Mouse (Mus musculus) megakaryocyte, embryonic 14.5 days (primary cell): Measurements from ENCODE around the gene Patl2. TPM values are rescaled to one million over a fixed set of nuclear protein-coding genes. Genes with fewer than 3 reads are reported as not detected.

Experiments used
- H3K27me3 ChIP-seq: replicated peaks from 2 replicates; pipeline ENCODE3; 2012; ENCODE audit warnings: inconsistent platforms
- H3K36me3 ChIP-seq: replicated peaks from 2 replicates; pipeline ENCODE3; 2012; ENCODE audit warnings: low read length, inconsistent platforms, mixed read lengths
- H3K4me1 ChIP-seq: 2 replicates; pipeline ENCODE4 v1.6.1; 2012; ENCODE audit warnings: inconsistent platforms
- H3K4me3 ChIP-seq: replicated peaks from 2 replicates; pipeline ENCODE3; 2012; ENCODE audit warnings: moderate library complexity, mild to moderate bottlenecking, inconsistent platforms
- H3K9me3 ChIP-seq: 2 replicates; pipeline ENCODE4 v1.6.1; 2012; ENCODE audit warnings: inconsistent platforms
- FLI1 ChIP-seq: IDR thresholded peaks from 2 replicates; pipeline ENCODE4 v1.6.1; 2012; ENCODE audit warnings: low read length, inconsistent platforms, mixed read lengths
- GATA1 ChIP-seq: IDR thresholded peaks from 3 replicates; pipeline ENCODE4 v1.6.1; 2012; ENCODE audit warnings: mixed read lengths, low read length, inconsistent platforms, borderline replicate concordance
- polyA plus RNA-seq: library from polyadenylated mRNA; stranded (reverse); fragments of >175 nt; gene quantifications from 2 replicates; pipeline ENCODE4 v1.2.3, GENCODE M21; 2012; ENCODE audit warnings: low replicate concordance; ENCODE audit not compliant: insufficient read depth

Patl2 gene
- polyA plus RNA-seq, result not detected in 2 replicates

GRCm38 (mm10) chr2:122186106-122186505, at the start of gene Patl2, which contains the start of gene Terb2:
Gene Patl2, minus strand, starts transcription at chr2:122186189.
Gene Terb2, plus strand, starts transcription at chr2:122186272.
- H3K4me1 ChIP-seq, result peaks cover 19% of the 10 kb centered on the region
- no peak for TF ChIP-seq FLI1
- no peak for TF ChIP-seq GATA1
- H3K27me3 ChIP-seq, result no peaks in the 10 kb centered on the region
- H3K36me3 ChIP-seq, result no peaks in the 10 kb centered on the region
- no peak within 1 kb of the TSS for H3K4me3 ChIP-seq
- H3K9me3 ChIP-seq, result no peaks in the 10 kb centered on the region

GRCm38 (mm10) chr2:122235425-122235824, 49.4 kb upstream of the Patl2 start:
- H3K9me3 ChIP-seq, result no peaks in the 10 kb centered on the region
- H3K27me3 ChIP-seq, result no peaks in the 10 kb centered on the region
- TF ChIP-seq GATA1 (no peak), FLI1 (no peak)
- peak overlapping the region; percentile 93 for H3K4me3 ChIP-seq
- H3K4me1 ChIP-seq, result peaks cover 66% of the 10 kb centered on the region
- peaks cover 25% of the 10 kb centered on the region for H3K36me3 ChIP-seq

GRCm38 (mm10) chr2:122234611-122235288, 48.8 kb upstream of the Patl2 start, which contains the start of gene Sord:
Gene Sord, plus strand, starts transcription at chr2:122234749.
- TF ChIP-seq FLI1 (no peak), GATA1 (no peak)
- Histone ChIP-seq H3K27me3 (no peaks in the 10 kb centered on the region), H3K4me3 (peak within 1 kb of the TSS; percentile 93), H3K9me3 (no peaks in the 10 kb centered on the region), H3K4me1 (peaks cover 71% of the 10 kb centered on the region), H3K36me3 (peaks cover 25% of the 10 kb centered on the region)

DNA sequence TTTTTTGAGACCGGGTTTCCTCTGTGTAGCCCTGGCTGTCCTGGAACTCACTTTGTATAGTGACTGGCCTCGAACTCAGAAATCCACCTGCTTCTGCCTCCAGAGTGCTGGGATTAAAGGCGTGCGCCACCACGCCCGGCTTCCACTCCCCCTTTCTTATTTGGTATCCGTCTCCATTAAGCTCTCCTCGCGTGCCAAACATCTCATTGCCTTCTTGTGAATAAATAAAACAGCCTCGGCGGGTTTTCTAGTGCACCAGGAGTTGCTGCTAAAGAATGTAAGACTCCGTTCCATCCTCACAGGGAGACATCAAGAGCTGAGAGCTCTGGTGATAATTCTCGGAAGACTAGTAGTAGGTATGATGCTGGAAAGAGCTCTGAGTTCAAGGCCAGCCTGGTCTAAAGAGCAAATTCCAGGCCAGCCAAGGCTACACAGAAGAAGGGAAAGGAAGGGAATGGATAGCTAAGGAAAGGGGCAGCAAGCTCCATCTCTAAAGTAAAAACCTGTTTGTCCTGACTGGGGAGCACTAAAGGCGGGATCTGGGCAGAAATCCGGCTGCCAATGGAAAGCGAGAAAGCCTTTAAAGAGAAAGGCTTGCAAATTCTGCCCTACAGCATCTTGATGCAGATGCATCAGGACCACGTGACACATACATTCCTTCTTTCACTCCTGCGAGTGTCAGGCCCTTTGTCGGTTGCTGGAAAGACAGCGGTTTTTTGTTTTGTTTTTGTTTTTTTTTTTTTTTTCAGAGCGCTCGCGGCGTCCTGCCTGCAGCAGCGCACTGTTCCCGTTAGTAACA, 48.0 kb upstream of the Patl2 start:
- peaks cover 21% of the 10 kb centered on the region for H3K36me3 ChIP-seq
- TF ChIP-seq FLI1 (no peak), GATA1 (no peak)
- peak overlapping the region; percentile 93 for H3K4me3 ChIP-seq
- H3K27me3 ChIP-seq, result no peaks in the 10 kb centered on the region
- H3K9me3 ChIP-seq, result no peaks in the 10 kb centered on the region
- H3K4me1 ChIP-seq, result peaks cover 64% of the 10 kb centered on the region

- Histone ChIP-seq H3K27me3 (no peaks in the 10 kb centered on the region), H3K4me3 (peak overlapping the region; percentile 74), H3K9me3 (no peaks in the 10 kb centered on the region), H3K4me1 (peaks cover 63% of the 10 kb centered on the region), H3K36me3 (peaks cover 19% of the 10 kb centered on the region)
- no peak for TF ChIP-seq FLI1
- TF ChIP-seq GATA1, result no peak
Measured at GRCm38 (mm10) chr2:122233341-122233740, 47.4 kb upstream of the Patl2 start.

DNA sequence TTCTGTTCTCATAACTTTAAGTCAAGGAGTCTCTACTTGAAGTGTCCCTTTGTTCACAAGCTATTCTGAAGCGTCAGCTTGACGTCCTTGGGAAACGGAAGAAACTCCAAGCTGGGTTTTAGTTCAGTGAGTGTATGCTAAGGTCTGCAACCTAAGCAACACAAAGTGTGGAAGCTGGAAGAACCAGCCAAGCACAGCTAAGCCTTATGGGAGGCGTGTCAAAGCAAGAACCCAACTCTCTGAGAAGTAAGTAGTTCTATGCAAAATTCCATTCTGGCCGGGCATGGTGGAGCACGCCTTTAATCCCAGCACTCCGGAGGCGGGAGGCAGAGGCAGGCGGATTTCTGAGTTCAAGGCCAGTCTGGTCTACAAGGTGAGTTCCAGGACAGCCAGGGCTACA, 45.6 kb upstream of the Patl2 start:
- Histone ChIP-seq H3K4me3 (no peak overlapping the region), H3K4me1 (peaks cover 63% of the 10 kb centered on the region), H3K36me3 (peaks cover 6% of the 10 kb centered on the region), H3K9me3 (no peaks in the 10 kb centered on the region), H3K27me3 (no peaks in the 10 kb centered on the region)
- no peak for TF ChIP-seq FLI1
- TF ChIP-seq GATA1, result no peak

DNA sequence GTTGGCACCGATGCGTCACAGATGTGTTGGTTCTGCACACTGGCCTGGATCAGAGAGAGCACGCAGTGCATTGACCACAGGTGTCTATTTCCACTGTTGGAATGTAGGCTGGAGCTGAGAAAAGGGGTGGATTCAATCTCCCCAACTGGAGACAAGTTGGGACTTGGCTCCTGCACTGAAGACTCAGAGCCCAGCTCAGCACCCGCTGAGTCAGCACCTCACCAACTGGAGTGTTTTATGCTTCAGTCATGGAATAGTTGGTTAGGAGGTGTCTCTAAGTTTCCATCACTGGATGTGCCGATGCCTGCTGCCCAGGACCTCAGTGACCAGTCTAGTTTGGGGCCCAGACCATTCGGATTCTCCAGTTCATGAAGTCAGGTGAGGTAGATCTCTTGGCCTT, 44.4 kb upstream of the Patl2 start:
- TF ChIP-seq GATA1 (no peak), FLI1 (no peak)
- H3K27me3 ChIP-seq, result no peaks in the 10 kb centered on the region
- peaks cover 64% of the 10 kb centered on the region for H3K4me1 ChIP-seq
- H3K36me3 ChIP-seq, result no peaks in the 10 kb centered on the region
- H3K4me3 ChIP-seq, result no peak overlapping the region
- no peaks in the 10 kb centered on the region for H3K9me3 ChIP-seq

- no peak overlapping the region for H3K4me3 ChIP-seq
- H3K27me3 ChIP-seq, result no peaks in the 10 kb centered on the region
- TF ChIP-seq FLI1, result no peak
- no peak for TF ChIP-seq GATA1
- H3K9me3 ChIP-seq, result no peaks in the 10 kb centered on the region
- peaks cover 46% of the 10 kb centered on the region for H3K4me1 ChIP-seq
- no peaks in the 10 kb centered on the region for H3K36me3 ChIP-seq
Measured at GRCm38 (mm10) chr2:122223654-122224053, 37.7 kb upstream of the Patl2 start.

- Histone ChIP-seq H3K9me3 (no peaks in the 10 kb centered on the region), H3K36me3 (no peaks in the 10 kb centered on the region), H3K4me3 (no peak overlapping the region), H3K4me1 (peaks cover 44% of the 10 kb centered on the region), H3K27me3 (no peaks in the 10 kb centered on the region)
- TF ChIP-seq FLI1 (no peak), GATA1 (no peak)
Measured at GRCm38 (mm10) chr2:122222272-122222671, 36.3 kb upstream of the Patl2 start.

DNA sequence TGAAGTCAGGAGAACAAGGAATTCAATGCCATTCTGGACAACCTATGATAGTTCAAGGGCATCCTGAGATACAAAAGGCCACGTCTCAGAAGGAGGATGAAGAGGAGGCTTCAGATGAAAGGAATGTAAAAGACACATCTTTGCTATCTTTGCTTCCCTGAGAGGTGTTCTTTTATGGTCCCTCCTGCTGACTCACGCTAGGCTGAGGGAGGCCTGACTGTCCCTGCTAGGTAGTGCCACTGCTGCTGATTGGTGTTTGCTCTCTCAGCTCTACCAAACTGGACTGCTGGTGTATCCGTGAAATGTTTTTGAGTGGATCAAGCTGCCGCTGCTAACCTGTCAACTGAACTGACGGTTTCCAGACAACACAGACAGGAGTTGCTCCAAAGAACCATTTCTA, 35.8 kb upstream of the Patl2 start:
- Histone ChIP-seq H3K4me3 (no peak overlapping the region), H3K4me1 (peaks cover 40% of the 10 kb centered on the region), H3K27me3 (no peaks in the 10 kb centered on the region), H3K9me3 (no peaks in the 10 kb centered on the region), H3K36me3 (no peaks in the 10 kb centered on the region)
- TF ChIP-seq GATA1 (no peak), FLI1 (no peak)
